Mouse (Mus musculus) cerebellum, adult 9-10 months (tissue): ENCODE measurements around the gene Gm45717.
"Not testable (repeated sequence)": the region's sequence is repeated elsewhere in the genome, so short reads cannot be mapped to it uniquely, and the experiment has no call there.

Experiments used
- DNase-seq: peaks from one replicate; pipeline ENCODE4 v3.0.0; 2022

The Gm45717 gene

DNA sequence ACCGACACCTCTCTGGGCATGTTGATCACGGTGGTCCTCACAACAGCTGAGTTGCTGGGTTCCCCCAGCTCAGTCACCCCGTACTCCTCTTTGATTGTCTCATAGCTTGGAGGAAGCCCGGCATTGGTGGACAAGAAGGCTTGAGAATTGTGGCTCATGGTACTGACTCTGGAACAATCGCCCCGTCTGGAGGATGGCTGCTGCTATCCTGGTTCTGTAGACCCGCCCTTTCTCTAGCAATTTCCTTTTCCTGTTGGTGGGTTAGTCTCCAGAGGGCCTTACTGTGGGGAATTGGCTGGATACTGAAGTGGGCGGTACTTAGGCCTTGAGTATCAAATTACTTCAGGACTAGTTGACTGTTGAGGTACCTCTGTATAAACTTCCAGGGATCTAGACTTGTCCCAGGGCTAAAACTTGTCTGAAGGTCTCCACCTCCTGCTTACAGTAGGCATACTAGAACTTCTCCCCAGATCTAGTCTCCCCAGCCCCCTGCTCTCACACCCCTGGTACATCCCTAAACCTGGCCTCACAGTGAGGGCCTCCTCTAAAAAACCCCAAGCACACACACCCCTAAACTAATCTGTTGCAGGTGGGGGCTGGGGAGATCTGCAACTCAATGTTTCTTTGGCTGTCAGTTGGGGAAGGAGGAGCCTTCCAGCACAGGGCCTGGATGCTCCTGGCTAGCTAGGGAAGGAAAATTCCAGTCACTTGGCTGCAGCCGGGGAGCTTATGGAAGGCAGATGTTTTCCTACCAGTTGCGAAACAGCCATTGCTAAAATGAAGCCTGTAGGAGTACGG lies at the start of gene Gm45717, which contains the start of gene Ifitm2:
Gene Gm45717, minus strand, starts transcription at position 180 of the 798 bp plus-strand sequence.
Gene Ifitm2, minus strand, starts transcription at position 230 of the 798 bp plus-strand sequence.
- DNase-seq = no peak

- DNase-seq = no peak
Observed at GRCm38 (mm10) chr7:141003248-141004010, 47.7 kb upstream of the Gm45717 start.

- DNase-seq = no peak
Observed at GRCm38 (mm10) chr7:141000881-141001708, 45.4 kb upstream of the Gm45717 start.

GRCm38 (mm10) chr7:140998853-140999700 lies 43.3 kb upstream of the Gm45717 start:
- DNase-seq = no peak

DNA sequence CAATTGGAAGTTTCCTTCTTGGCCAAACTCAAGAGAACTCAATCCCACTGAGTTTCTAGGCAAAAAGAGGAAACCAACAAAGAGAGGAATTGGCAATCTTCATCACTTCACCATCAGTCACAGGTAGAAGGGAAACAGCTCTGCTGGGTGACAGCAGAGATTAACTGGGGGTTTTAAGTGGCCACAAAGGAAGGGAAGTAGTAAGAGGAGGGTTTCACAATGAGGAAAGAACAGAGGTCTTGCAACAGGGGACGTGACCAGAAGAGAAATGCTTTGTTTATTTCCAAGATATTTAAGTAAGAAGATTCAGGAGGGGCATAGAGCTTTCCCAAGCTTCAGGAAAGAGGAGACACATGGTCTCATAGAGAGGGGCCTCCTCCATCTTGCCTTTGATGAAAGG lies 42.1 kb upstream of the Gm45717 start:
- no peak for DNase-seq

GRCm38 (mm10) chr7:140991117-140991689 lies 35.5 kb upstream of the Gm45717 start:
- DNase-seq = no peak

- no peak for DNase-seq
Observed at GRCm38 (mm10) chr7:140990622-140991021, 34.9 kb upstream of the Gm45717 start.

- DNase-seq = no peak
Observed at GRCm38 (mm10) chr7:140990185-140990584, 34.4 kb upstream of the Gm45717 start.

GRCm38 (mm10) chr7:140989022-140989421 lies 33.3 kb upstream of the Gm45717 start:
- no peak for DNase-seq

- DNase-seq = no peak
Observed at GRCm38 (mm10) chr7:140987182-140988138, 31.7 kb upstream of the Gm45717 start.

DNA sequence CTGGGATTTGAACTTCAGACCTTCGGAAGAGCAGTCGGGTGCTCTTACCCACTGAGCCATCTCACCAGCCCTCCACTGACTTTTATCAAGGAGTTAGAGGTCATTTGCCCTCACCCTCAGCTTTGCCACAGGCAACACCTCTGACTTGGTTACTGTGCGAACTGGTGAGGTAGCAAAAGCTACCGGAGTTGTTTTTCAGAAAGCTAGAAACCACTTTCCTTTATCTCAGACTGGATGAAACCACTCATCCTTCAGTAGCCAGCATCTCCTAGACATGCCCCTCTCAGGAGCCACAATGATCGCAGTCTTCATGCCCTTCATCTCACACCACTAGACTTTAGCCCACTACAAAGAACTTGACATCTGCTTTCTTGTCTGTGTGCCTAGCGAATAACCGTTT lies 27.2 kb upstream of the Gm45717 start:
- DNase-seq = no peak

- DNase-seq = no peak
Observed at GRCm38 (mm10) chr7:140981704-140982103, 26.0 kb upstream of the Gm45717 start.

DNA sequence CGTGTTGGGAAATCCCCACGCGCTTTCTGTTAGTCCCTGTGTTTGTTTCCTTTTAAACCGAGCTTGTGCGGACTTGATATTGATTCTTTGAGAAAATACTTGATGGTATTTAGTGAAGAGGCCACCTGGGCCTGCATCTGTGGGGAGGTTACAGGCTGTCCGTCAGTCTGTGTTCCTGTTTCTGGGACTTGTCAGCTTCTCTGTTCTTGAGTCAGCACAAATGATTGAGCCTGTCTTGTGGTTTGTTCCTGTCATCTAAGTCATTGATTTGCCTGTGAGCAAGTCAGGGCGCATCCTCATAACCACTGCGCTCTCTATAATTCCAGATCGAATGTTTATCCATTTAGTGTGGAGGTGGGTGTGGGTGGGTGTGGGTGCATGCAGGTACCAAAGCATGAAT lies 21.0 kb upstream of the Gm45717 start:
- DNase-seq = not testable (repeated sequence)

- no peak for DNase-seq
Observed at GRCm38 (mm10) chr7:140975465-140975864, 19.7 kb upstream of the Gm45717 start.

GRCm38 (mm10) chr7:140974940-140975339 lies 19.2 kb upstream of the Gm45717 start:
- DNase-seq = no peak

DNA sequence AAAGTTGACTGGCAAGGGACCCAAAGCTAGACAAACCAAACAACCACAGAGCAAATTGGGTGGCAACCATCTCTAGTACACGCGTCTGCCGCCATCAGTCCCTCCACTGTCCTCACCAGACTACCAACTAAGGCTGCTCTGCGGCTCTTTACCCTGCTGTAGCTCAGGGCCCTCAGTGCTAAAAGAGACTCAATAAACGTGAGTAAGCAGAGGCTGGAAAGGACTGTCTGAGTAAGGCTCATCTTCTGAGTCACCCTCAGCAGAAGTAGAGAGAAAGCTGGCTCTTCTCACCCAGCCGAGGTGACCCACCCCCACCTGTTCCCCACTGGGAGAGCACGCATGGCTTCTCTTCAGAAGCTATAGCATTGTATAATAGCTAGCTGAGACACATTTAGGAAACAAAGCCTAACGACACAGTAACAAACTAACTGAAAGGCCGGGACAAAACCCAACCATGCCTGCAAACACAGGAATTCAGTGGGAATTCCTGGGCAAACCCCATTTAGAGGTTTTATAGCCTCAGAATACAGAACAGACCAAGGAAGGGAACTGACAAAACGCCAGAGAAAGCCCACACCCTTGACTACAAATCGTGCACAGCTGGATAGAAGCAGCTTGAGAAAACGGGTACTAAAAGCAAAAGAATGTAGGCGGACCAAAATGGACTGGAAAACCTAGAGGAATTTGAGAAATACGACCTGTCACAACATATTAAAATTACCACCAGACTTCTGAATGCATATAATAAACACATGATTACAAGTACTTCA lies 17.8 kb upstream of the Gm45717 start:
- DNase-seq = no peak

- no peak for DNase-seq
Observed at GRCm38 (mm10) chr7:140971479-140972171, 15.9 kb upstream of the Gm45717 start.

GRCm38 (mm10) chr7:140970931-140971330 lies 15.2 kb upstream of the Gm45717 start:
- no peak for DNase-seq

DNA sequence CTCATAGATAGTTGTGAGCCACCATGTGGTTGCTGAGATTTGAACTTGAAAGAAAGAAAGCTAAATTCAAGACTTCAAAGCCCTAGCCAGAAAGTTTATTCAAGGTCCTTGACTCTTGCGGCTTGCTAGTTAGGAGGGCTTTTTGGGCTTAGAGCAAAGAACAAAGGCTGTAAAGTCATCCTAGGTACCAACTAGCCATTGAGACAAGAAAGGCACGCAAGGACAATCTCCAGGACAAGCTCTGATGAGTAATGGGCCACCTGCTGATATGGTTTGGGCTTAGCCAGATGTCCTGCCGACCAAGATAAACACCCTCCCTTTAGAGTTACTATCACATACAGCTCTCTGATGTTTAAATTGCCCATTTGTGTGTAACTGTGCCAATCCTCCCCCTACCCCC lies 13.0 kb upstream of the Gm45717 start:
- DNase-seq = not testable (repeated sequence)
